Mouse (Mus musculus): ENCODE measurements at regions not wholly inside any gene's neighbourhood (a gene's known extent, or its start where the extent isn't known, plus 50 kb on each side); places are given as distances from the start of the nearest gene placed in this dataset.

GRCm38 (mm10) chr7:125141864-125142263 is 302.6 kb upstream of the Kdm8 start:
- Histone ChIP-seq H3K36me3 (ENCODE audit: insufficient read depth) (no peaks in the 10 kb centered on the region), H3K9ac (no peak overlapping the region), H3K27ac (ENCODE audit: low read depth, low read length) (no peak overlapping the region), H3K9me3 (ENCODE audit: low read length) (no peaks in the 10 kb centered on the region), H3K4me3 (ENCODE audit: low read depth, low read length) (no peak overlapping the region), H3K27me3 (ENCODE audit: insufficient read depth, low read length) (no peaks in the 10 kb centered on the region), H3K4me1 (ENCODE audit: insufficient read depth) (no peaks in the 10 kb centered on the region), H3K4me2 (ENCODE audit: low read depth) (no peak overlapping the region)
- DNase-seq (no peak), ATAC-seq (no peak)
- no peak for TF ChIP-seq CTCF (IDR thresholded peaks at IDR 0.05; ENCODE audit: low read depth)
- WGBS = 69% methylated on average over 1 of the region's 1 CpGs

GRCm38 (mm10) chr7:125146025-125146424 is 298.5 kb upstream of the Kdm8 start:
- DNase-seq = no peak
- H3K4me1 ChIP-seq (ENCODE audit: insufficient read depth) = no peaks in the 10 kb centered on the region
- no peak overlapping the region for H3K27ac ChIP-seq (ENCODE audit: low read depth, low read length)
- WGBS = 64% methylated on average over 9 of the region's 9 CpGs
- no peak overlapping the region for H3K9ac ChIP-seq
- H3K27me3 ChIP-seq (ENCODE audit: insufficient read depth, low read length) = no peaks in the 10 kb centered on the region
- H3K36me3 ChIP-seq (ENCODE audit: insufficient read depth) = no peaks in the 10 kb centered on the region
- ATAC-seq = no peak
- no peak overlapping the region for H3K4me2 ChIP-seq (ENCODE audit: low read depth)
- no peaks in the 10 kb centered on the region for H3K9me3 ChIP-seq (ENCODE audit: low read length)
- no peak overlapping the region for H3K4me3 ChIP-seq (ENCODE audit: low read depth, low read length)
- no peak for TF ChIP-seq CTCF (IDR thresholded peaks at IDR 0.05; ENCODE audit: low read depth)

- Histone ChIP-seq H3K4me2 (ENCODE audit: low read depth) (no peak overlapping the region), H3K27me3 (ENCODE audit: insufficient read depth, low read length) (no peaks in the 10 kb centered on the region), H3K9me3 (ENCODE audit: low read length) (no peaks in the 10 kb centered on the region), H3K9ac (no peak overlapping the region), H3K4me1 (ENCODE audit: insufficient read depth) (no peaks in the 10 kb centered on the region), H3K4me3 (ENCODE audit: low read depth, low read length) (no peak overlapping the region), H3K36me3 (ENCODE audit: insufficient read depth) (no peaks in the 10 kb centered on the region), H3K27ac (ENCODE audit: low read depth, low read length) (no peak overlapping the region)
- 94% methylated on average over 2 of the region's 2 CpGs for WGBS
- TF ChIP-seq CTCF (IDR thresholded peaks at IDR 0.05; ENCODE audit: low read depth) = no peak
- DNase-seq = no peak
- ATAC-seq = no peak
Observed at GRCm38 (mm10) chr7:125149151-125149550, 295.3 kb upstream of the Kdm8 start.

- H3K4me2 ChIP-seq (ENCODE audit: low read depth) = no peak overlapping the region
- ATAC-seq (no peak), DNase-seq (no peak)
- WGBS = 75% methylated on average over 1 of the region's 1 CpGs
- H3K9ac ChIP-seq = no peak overlapping the region
- no peak overlapping the region for H3K27ac ChIP-seq (ENCODE audit: low read depth, low read length)
- no peaks in the 10 kb centered on the region for H3K4me1 ChIP-seq (ENCODE audit: insufficient read depth)
- H3K36me3 ChIP-seq (ENCODE audit: insufficient read depth) = no peaks in the 10 kb centered on the region
- no peaks in the 10 kb centered on the region for H3K9me3 ChIP-seq (ENCODE audit: low read length)
- no peak overlapping the region for H3K4me3 ChIP-seq (ENCODE audit: low read depth, low read length)
- H3K27me3 ChIP-seq (ENCODE audit: insufficient read depth, low read length) = no peaks in the 10 kb centered on the region
- no peak for TF ChIP-seq CTCF (IDR thresholded peaks at IDR 0.05; ENCODE audit: low read depth)
Observed at GRCm38 (mm10) chr7:125149740-125150139, 294.7 kb upstream of the Kdm8 start.

- TF ChIP-seq CTCF (IDR thresholded peaks at IDR 0.05; ENCODE audit: low read depth) = no peak
- 91% methylated on average over 5 of the region's 5 CpGs for WGBS
- Histone ChIP-seq H3K9me3 (ENCODE audit: low read length) (no peaks in the 10 kb centered on the region), H3K36me3 (ENCODE audit: insufficient read depth) (no peaks in the 10 kb centered on the region), H3K4me2 (ENCODE audit: low read depth) (no peak overlapping the region), H3K4me3 (ENCODE audit: low read depth, low read length) (no peak overlapping the region), H3K27me3 (ENCODE audit: insufficient read depth, low read length) (no peaks in the 10 kb centered on the region), H3K9ac (no peak overlapping the region), H3K27ac (ENCODE audit: low read depth, low read length) (no peak overlapping the region), H3K4me1 (ENCODE audit: insufficient read depth) (no peaks in the 10 kb centered on the region)
- DNase-seq (no peak), ATAC-seq (no peak)
Observed at GRCm38 (mm10) chr7:125152281-125152680, 292.2 kb upstream of the Kdm8 start.

- Histone ChIP-seq H3K4me1 (ENCODE audit: insufficient read depth) (no peaks in the 10 kb centered on the region), H3K27me3 (ENCODE audit: insufficient read depth, low read length) (no peaks in the 10 kb centered on the region), H3K4me3 (ENCODE audit: low read depth, low read length) (no peak overlapping the region), H3K9ac (no peak overlapping the region), H3K36me3 (ENCODE audit: insufficient read depth) (no peaks in the 10 kb centered on the region), H3K4me2 (ENCODE audit: low read depth) (no peak overlapping the region), H3K9me3 (ENCODE audit: low read length) (no peaks in the 10 kb centered on the region), H3K27ac (ENCODE audit: low read depth, low read length) (no peak overlapping the region)
- TF ChIP-seq CTCF (IDR thresholded peaks at IDR 0.05; ENCODE audit: low read depth) = no peak
- DNase-seq (no peak), ATAC-seq (no peak)
- WGBS = 43% methylated on average over 2 of the region's 2 CpGs
Observed at GRCm38 (mm10) chr7:125155291-125155690, 289.2 kb upstream of the Kdm8 start.

- no peak for TF ChIP-seq CTCF (IDR thresholded peaks at IDR 0.05; ENCODE audit: low read depth)
- Histone ChIP-seq H3K27me3 (ENCODE audit: insufficient read depth, low read length) (peaks cover 3% of the 10 kb centered on the region; the same call in 1 of the 2 replicates), H3K36me3 (ENCODE audit: insufficient read depth) (no peaks in the 10 kb centered on the region), H3K4me1 (ENCODE audit: insufficient read depth) (no peaks in the 10 kb centered on the region), H3K9me3 (ENCODE audit: low read length) (0 out of 2 replicates have a peak, but pooled peaks cover 3% of the 10 kb centered on the region), H3K27ac (ENCODE audit: low read depth, low read length) (no peak overlapping the region), H3K4me3 (ENCODE audit: low read depth, low read length) (no peak overlapping the region), H3K9ac (no peak overlapping the region), H3K4me2 (ENCODE audit: low read depth) (no peak overlapping the region)
- ATAC-seq (no peak; the same call in 1 of the 2 replicates), DNase-seq (peak; percentile 25)
- WGBS = 36% methylated on average over 19 of the region's 19 CpGs
Observed at GRCm38 (mm10) chr7:125166881-125167351, 277.6 kb upstream of the Kdm8 start.

Measured in forebrain, postnatal 0 days (tissue).